Mouse (Mus musculus) gastrocnemius, adult 2 months (tissue): ENCODE measurements around the gene Pawr. TPM values are rescaled to one million over a fixed set of nuclear protein-coding genes. Genes with fewer than 3 reads are reported as not detected.

ENCODE experiments used
- DNase-seq: peaks from one replicate; pipeline ENCODE4 v3.0.0; 2022
- H3K27ac ChIP-seq: fragments of 200-600 bp; 2 replicates; pipeline ENCODE4 v1.8.1; 2022; ENCODE audit warnings: mild to moderate bottlenecking
- H3K4me3 ChIP-seq: fragments of 200-600 bp; 2 replicates; pipeline ENCODE4 v1.8.1; 2022; ENCODE audit warnings: mild to moderate bottlenecking, moderate library complexity
- CTCF ChIP-seq: fragments of 200-600 bp; IDR thresholded peaks from 2 replicates; pipeline ENCODE4 v1.8.1; 2022; ENCODE audit warnings: antibody characterized with exemption, mild to moderate bottlenecking, moderate library complexity
- intact Hi-C: fragments of 180-260 bp; cut with DNase I; formaldehyde crosslinking; loops from one replicate; pipeline ENCODE4 v1.15.1; 2025
- total RNA-seq, 2 experiments: library from RNA; stranded (reverse); gene quantifications; 2 replicates each; pipeline ENCODE4 v1.2.3; 2021

The Pawr gene
- total RNA-seq, 2 experiments from 2014 or later = 0.99 to 1.0 TPM

- intact Hi-C loops = no loop called here
- TF ChIP-seq CTCF = no peak
- H3K27ac ChIP-seq = no peak overlapping the region
- no peak for DNase-seq
- no peak overlapping the region for H3K4me3 ChIP-seq
Observed at GRCm38 (mm10) chr10:108372258-108372657, 40.3 kb downstream of the Pawr start.

GRCm38 (mm10) chr10:108372858-108373257 is 40.9 kb downstream of the Pawr start:
- intact Hi-C loops = no loop called here
- DNase-seq = no peak
- TF ChIP-seq CTCF = no peak
- no peak overlapping the region for H3K27ac ChIP-seq
- no peak overlapping the region for H3K4me3 ChIP-seq

- intact Hi-C loops = no loop called here
- Histone ChIP-seq H3K4me3 (no peak overlapping the region), H3K27ac (no peak overlapping the region)
- no peak for TF ChIP-seq CTCF
- DNase-seq = no peak
Observed at GRCm38 (mm10) chr10:108375796-108376195, 43.9 kb downstream of the Pawr start.

- intact Hi-C loops = no loop called here
- no peak overlapping the region for H3K27ac ChIP-seq
- no peak overlapping the region for H3K4me3 ChIP-seq
- TF ChIP-seq CTCF = no peak
- no peak for DNase-seq
Observed at GRCm38 (mm10) chr10:108376366-108376765, 44.4 kb downstream of the Pawr start.

GRCm38 (mm10) chr10:108377369-108377768 is 45.4 kb downstream of the Pawr start:
- intact Hi-C loops = no loop called here
- no peak for TF ChIP-seq CTCF
- Histone ChIP-seq H3K4me3 (no peak overlapping the region), H3K27ac (no peak overlapping the region)
- DNase-seq = no peak

GRCm38 (mm10) chr10:108378062-108378461 is 46.1 kb downstream of the Pawr start:
- no peak overlapping the region for H3K4me3 ChIP-seq
- no peak overlapping the region for H3K27ac ChIP-seq
- intact Hi-C loops = no loop called here
- no peak for DNase-seq
- no peak for TF ChIP-seq CTCF

GRCm38 (mm10) chr10:108378479-108378878 is 46.6 kb downstream of the Pawr start:
- TF ChIP-seq CTCF = no peak
- intact Hi-C loops = no loop called here
- Histone ChIP-seq H3K27ac (no peak overlapping the region), H3K4me3 (no peak overlapping the region)
- no peak for DNase-seq

GRCm38 (mm10) chr10:108380715-108381114 is 48.8 kb downstream of the Pawr start:
- no peak for DNase-seq
- no peak overlapping the region for H3K27ac ChIP-seq
- no peak overlapping the region for H3K4me3 ChIP-seq
- TF ChIP-seq CTCF = no peak
- intact Hi-C loops = no loop called here

GRCm38 (mm10) chr10:108384153-108384769 is 52.3 kb downstream of the Pawr start:
- TF ChIP-seq CTCF = no peak
- Histone ChIP-seq H3K4me3 (no peak overlapping the region), H3K27ac (no peak overlapping the region)
- no peak for DNase-seq
- intact Hi-C loops = no loop called here

- DNase-seq = no peak
Observed at GRCm38 (mm10) chr10:108385480-108385955, 53.6 kb downstream of the Pawr start.

GRCm38 (mm10) chr10:108388410-108388915 is 56.5 kb downstream of the Pawr start:
- intact Hi-C loops = no loop called here
- no peak for DNase-seq
- Histone ChIP-seq H3K4me3 (no peak overlapping the region), H3K27ac (no peak overlapping the region)
- no peak for TF ChIP-seq CTCF

More at GRCm38 (mm10) chr10:108385480-108385955, 53.6 kb downstream of the Pawr start:
- TF ChIP-seq CTCF = no peak
- H3K4me3 ChIP-seq = no peak overlapping the region
- intact Hi-C loops = no loop called here
- no peak overlapping the region for H3K27ac ChIP-seq

- Histone ChIP-seq H3K27ac (no peak overlapping the region), H3K4me3 (no peak overlapping the region)
- TF ChIP-seq CTCF = no peak
- no peak for DNase-seq
- intact Hi-C loops = no loop called here
Observed at GRCm38 (mm10) chr10:108389178-108389926, 57.4 kb downstream of the Pawr start.

- no peak for TF ChIP-seq CTCF
- peak; percentile 52 for DNase-seq
- intact Hi-C loops = no loop called here
- H3K4me3 ChIP-seq = no peak overlapping the region
- no peak overlapping the region for H3K27ac ChIP-seq
Observed at GRCm38 (mm10) chr10:108389927-108390287, 58.0 kb downstream of the Pawr start.

- no peak for DNase-seq
- H3K27ac ChIP-seq = no peak overlapping the region
- TF ChIP-seq CTCF = no peak
- no peak overlapping the region for H3K4me3 ChIP-seq
- intact Hi-C loops = no loop called here
Observed at GRCm38 (mm10) chr10:108391370-108391902, 59.5 kb downstream of the Pawr start.
